Mouse (Mus musculus) cerebellum, adult 2 months (tissue): ENCODE results near the gene Rnh1. TPM values are rescaled to one million over a fixed set of nuclear protein-coding genes. Genes with fewer than 3 reads are reported as not detected.

ENCODE experiments used
- DNase-seq, 2 experiments: peaks; one replicate each; pipeline ENCODE4 v3.0.0; 2021
- H3K27ac ChIP-seq: fragments of 200-500 bp; 2 replicates; pipeline ENCODE4 v1.5.1; 2012; ENCODE audit warnings: low read length, control low read depth, inconsistent platforms; ENCODE audit not compliant: insufficient read depth
- H3K27me3 ChIP-seq: fragments of 200-500 bp; 2 replicates; pipeline ENCODE4 v1.6.1; 2012; ENCODE audit warnings: inconsistent platforms, mild to moderate bottlenecking, low read length, moderate library complexity; ENCODE audit not compliant: control insufficient read depth, insufficient read depth
- H3K4me1 ChIP-seq: fragments of 200-500 bp; 2 replicates; pipeline ENCODE4 v1.6.1; 2011; ENCODE audit warnings: low read length; ENCODE audit not compliant: control insufficient read depth, insufficient read depth
- H3K4me3 ChIP-seq: fragments of 200-500 bp; replicated peaks from 2 replicates; pipeline ENCODE3; 2011; ENCODE audit warnings: mild to moderate bottlenecking, low read depth, low read length, control low read depth; ENCODE audit not compliant: insufficient read depth
- CTCF ChIP-seq: fragments of 200-500 bp; IDR thresholded peaks from 2 replicates; pipeline ENCODE4 v1.5.1; 2011; ENCODE audit warnings: low read depth, mild to moderate bottlenecking, control low read depth, low read length, moderate library complexity, borderline replicate concordance; ENCODE audit not compliant: insufficient read depth
- POLR2A ChIP-seq: fragments of 200-500 bp; IDR thresholded peaks from 2 replicates; pipeline ENCODE4 v1.6.1; 2011; ENCODE audit warnings: low read length, control low read depth, borderline replicate concordance; ENCODE audit not compliant: insufficient read depth
- WGBS: fragments of 180-500 bp; shearing (Covaris S2); methylation state at CpG from one replicate; pipeline ENCODE4 v1.1.7; 2018; 5-methylcytosine and 5-hydroxymethylcytosine counted together
- polyA plus RNA-seq: library from polyadenylated mRNA; depleted of rRNA; stranded (reverse); fragments of >200 nt; gene quantifications from 2 replicates; pipeline ENCODE4 v1.2.3, GENCODE M21; 2012

Rnh1 gene
- polyA plus RNA-seq, 1 experiment = 66.9 TPM

DNA sequence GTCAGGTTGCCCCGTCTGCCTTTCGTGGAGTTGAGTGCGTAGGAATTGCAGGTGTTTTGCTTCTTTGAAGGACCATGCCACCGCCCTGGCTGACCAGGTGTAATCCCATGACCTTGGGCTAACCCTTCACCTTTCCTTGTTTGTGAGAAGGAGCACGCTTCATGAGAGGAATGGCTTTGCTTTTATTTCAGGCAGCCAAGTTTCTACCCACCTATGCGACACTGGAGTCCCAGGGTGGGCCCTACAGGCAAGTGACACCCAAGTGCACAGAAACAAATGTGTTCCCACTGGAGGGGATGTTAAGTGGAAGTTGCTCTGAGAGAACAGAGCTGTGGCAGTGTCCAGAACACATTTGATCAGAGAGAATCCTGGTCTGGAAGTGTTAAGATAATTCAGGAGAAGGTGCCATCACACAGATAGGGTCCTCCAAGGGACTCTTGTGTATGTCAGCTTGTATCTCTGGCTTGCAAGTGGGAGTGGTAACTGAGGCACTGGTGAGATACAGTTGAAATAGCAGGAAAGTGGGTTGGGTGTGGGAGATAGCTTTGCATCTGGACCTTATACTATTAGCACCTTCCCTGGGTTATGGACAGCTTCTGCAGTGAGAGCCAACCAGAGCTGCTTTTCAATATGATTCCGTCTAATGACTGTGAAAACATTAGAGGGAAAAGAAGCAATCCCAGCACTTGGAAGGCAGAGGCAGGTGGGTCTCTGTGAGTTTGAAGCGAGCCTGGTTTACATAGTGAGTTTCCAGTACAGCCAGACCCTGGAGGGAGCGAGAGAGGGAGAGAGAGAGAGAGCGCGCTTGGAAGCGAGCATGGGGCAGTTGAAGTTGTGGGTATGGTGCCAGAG, 40.5 kb downstream of the Rnh1 start:
- no peak for TF ChIP-seq CTCF
- no peak for TF ChIP-seq POLR2A
- H3K4me1 ChIP-seq = 0 out of 2 replicates have a peak, but pooled peaks cover 4% of the 10 kb centered on the region
- no peaks in the 10 kb centered on the region for H3K27me3 ChIP-seq
- H3K27ac ChIP-seq = no peak overlapping the region
- 56% methylated on average over 12 of the region's 12 CpGs for WGBS
- peak overlapping the region; percentile 65 for H3K4me3 ChIP-seq
- no peak for DNase-seq

DNA sequence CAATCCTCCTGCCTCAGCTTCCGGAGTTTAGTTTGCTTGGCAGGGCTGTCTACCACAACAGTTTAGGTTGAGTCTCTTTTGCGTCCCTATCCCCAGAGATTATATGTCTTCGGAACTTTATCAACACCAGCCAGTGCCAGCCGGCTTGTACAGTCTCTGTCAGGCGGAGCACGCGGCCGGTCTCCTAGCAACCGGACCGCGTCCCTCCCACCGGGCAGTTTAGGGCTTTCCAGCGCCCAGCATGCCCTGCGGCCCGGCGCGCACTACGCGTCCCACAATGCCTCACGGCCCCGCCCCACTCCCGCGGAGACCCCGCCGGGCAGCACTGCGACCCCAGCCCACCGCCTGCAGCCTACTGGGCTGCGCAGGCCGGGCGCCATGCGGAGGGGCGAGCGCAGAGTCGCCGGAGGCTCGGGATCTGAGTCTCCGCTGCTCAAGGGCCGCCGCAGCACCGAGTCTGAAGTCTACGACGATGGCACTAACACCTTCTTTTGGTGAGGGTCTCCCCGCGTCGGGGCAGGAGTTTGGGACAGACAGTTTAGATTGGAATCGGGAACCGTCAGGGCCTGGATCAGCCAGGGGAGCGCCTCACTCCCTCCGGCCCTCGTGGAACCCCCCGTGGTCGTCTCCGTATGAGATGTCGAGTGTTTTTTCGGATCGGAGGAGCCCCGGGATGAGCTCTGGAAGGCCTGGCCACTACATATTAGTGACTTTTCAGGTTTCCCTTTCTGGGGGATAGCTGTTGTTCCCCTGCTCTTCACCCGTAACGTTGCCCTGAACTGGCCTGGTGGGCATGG, 41.4 kb downstream of the Rnh1 start:
- H3K27me3 ChIP-seq = no peaks in the 10 kb centered on the region

DNA sequence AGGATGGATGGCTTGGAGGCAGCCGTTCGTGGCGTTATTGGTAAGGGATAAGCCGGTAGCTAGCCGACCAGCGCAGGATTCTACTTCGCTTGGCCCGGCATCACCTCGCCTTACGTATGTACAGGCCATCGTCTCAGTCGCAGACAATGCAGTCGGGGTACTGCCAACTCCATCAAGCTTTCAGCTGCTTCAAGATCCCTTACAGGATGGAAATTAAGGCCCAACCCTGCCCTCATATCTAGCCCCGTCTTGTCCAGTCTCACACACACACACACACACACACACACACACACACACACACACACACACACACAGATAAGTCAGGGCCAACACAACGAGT, 49.2 kb downstream of the Rnh1 start:
- TF ChIP-seq POLR2A (no peak), CTCF (no peak)
- peak overlapping the region; percentile 80 for H3K4me3 ChIP-seq
- no peak overlapping the region for H3K27ac ChIP-seq
- no peak for DNase-seq
- no peaks in the 10 kb centered on the region for H3K27me3 ChIP-seq
- no peaks in the 10 kb centered on the region for H3K4me1 ChIP-seq
- WGBS = 4% methylated on average over 15 of the region's 15 CpGs

More for the DNA sequence above, 41.4 kb downstream of the Rnh1 start:
- Histone ChIP-seq H3K4me1 (0 out of 2 replicates have a peak, but pooled peaks cover 4% of the 10 kb centered on the region), H3K4me3 (peak overlapping the region; percentile 65), H3K27ac (peak overlapping the region; percentile 2; the same call in 1 of the 2 replicates)
- TF ChIP-seq POLR2A = 0 out of 2 replicates have a peak, but pooled peaks have one; percentile 33
- no peak for TF ChIP-seq CTCF
- DNase-seq = peak; percentile 90 to 91
- under 1% methylated on average over 59 of the region's 59 CpGs for WGBS

DNA sequence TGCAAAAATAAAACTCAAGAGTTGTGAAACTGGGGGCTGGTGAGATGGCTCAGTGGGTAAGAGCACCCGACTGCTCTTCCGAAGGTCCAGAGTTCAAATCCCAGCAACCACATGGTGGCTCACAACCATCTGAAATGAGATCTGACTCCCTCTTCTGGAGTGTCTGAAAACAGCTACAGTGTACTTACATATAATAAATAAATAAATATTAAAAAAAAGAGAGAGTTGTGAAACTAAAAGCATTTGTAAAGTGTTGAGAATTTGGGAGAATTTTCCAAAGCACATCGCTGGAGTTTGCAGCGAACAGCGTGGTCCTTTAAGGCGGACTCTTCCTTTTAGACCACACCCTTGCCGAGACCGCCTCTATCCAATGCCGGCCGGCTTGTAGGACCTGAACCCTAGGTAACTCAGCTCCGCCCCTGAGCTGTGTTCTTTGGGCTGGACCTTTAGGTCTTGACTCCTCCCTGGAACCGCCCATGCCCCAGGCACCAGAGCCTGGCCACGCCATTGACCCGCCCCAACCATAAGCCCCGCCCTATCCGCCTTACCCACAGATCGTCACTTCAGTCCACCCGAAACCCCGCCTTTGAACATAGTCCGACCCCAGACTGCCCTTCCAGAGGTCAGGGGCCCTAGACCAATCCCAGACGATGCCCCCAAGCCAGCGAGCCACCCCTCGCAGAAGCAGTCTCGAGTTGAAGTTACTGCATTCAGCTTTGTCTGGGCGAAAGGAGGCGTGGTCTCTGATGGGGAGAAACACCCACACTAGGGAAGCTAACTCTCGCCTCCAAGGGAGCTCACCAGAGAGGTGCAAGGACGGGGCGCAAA, 49.8 kb downstream of the Rnh1 start:
- Histone ChIP-seq H3K4me1 (no peaks in the 10 kb centered on the region), H3K27me3 (no peaks in the 10 kb centered on the region), H3K27ac (no peak overlapping the region), H3K4me3 (peak overlapping the region; percentile 80)
- peak; percentile 92 to 93 for DNase-seq
- TF ChIP-seq POLR2A = peak; percentile 41; the same call in 1 of the 2 replicates
- no peak for TF ChIP-seq CTCF
- 2% methylated on average over 29 of the region's 29 CpGs for WGBS

DNA sequence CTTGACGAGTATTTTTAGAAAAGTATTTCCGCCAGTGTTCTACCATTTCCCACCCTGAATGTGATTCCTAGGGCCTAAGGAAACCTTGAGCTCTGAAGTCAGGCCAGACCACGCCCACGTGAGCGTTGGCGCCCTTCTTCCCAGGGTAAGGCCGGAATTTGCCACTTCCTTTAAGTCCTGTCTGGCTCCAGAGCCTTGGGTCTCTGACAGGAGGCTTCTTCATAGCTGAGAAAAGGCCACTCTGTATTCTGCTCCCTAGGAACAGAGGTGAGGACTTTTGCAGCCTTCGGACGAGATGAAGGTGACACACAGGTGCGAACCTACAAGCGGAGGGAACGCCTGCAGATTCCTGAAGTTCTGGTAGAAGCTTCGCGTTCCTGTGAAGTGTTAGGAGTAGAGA, 50.4 kb downstream of the Rnh1 start, which contains the start of gene Ptdss2:
Ptdss2 (plus strand) TSS at position 138 of the 400 bp plus-strand sequence.
- Histone ChIP-seq H3K27ac (no peak within 1 kb of the TSS), H3K4me1 (no peaks in the 10 kb centered on the region), H3K4me3 (peak within 1 kb of the TSS; percentile 80), H3K27me3 (no peaks in the 10 kb centered on the region)
- no peak for DNase-seq
- no peak for TF ChIP-seq POLR2A
- TF ChIP-seq CTCF = no peak
- 54% methylated on average over 14 of the region's 14 CpGs for WGBS

DNA sequence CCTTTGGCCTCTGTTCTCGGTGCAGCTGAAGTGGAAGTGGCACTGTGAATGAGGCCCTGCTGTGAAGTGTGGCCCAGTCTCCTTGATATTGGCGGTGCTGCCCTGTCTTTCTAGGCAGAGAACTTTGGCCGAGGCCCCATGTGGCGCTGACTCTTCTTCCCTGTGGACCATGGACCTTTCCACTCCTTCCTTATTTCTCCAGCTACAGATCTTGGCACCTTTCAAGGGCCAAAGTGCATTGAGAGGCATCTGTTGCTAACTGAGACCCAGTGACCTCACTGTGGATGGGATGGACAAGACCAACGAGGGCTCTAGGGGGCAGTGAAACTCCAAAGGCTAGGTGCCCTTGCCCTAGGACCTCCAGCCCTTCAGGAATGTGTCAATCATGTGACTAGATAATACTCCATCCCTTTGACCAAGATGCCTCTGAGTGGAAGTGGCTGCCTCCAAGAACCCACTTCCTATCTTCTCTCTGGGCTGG, 51.6 kb downstream of the Rnh1 start:
- no peak for TF ChIP-seq POLR2A
- TF ChIP-seq CTCF = no peak
- Histone ChIP-seq H3K27ac (no peak overlapping the region), H3K4me3 (no peak overlapping the region), H3K4me1 (no peaks in the 10 kb centered on the region), H3K27me3 (no peaks in the 10 kb centered on the region)
- no peak for DNase-seq
- WGBS = 59% methylated on average over 5 of the region's 5 CpGs

DNA sequence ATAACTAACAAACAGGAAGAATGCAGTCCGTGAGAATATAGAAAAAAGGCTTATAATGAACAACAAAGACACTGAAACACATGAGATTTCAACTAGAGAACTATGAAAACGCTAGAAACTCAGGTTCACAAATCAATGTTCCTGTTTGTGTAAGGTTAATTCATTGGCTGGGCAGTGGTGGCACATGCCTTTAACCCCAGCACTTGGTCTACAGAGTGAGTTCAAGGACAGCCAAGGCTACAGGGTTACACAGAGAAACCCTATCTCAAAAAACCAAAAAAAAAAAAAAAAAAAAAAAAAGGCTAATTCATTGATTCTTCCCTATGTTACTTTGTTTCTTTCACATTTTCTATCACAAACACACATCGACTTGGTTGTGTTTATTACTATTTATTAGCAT, 52.1 kb downstream of the Rnh1 start:
- DNase-seq = no peak
- Histone ChIP-seq H3K27me3 (no peaks in the 10 kb centered on the region), H3K27ac (no peak overlapping the region), H3K4me3 (no peak overlapping the region), H3K4me1 (no peaks in the 10 kb centered on the region)
- 85% methylated on average over 3 of the region's 3 CpGs for WGBS
- no peak for TF ChIP-seq POLR2A
- no peak for TF ChIP-seq CTCF
